Mouse (Mus musculus): ENCODE data around the gene Ctrb1.

Ctrb1 gene

DNA sequence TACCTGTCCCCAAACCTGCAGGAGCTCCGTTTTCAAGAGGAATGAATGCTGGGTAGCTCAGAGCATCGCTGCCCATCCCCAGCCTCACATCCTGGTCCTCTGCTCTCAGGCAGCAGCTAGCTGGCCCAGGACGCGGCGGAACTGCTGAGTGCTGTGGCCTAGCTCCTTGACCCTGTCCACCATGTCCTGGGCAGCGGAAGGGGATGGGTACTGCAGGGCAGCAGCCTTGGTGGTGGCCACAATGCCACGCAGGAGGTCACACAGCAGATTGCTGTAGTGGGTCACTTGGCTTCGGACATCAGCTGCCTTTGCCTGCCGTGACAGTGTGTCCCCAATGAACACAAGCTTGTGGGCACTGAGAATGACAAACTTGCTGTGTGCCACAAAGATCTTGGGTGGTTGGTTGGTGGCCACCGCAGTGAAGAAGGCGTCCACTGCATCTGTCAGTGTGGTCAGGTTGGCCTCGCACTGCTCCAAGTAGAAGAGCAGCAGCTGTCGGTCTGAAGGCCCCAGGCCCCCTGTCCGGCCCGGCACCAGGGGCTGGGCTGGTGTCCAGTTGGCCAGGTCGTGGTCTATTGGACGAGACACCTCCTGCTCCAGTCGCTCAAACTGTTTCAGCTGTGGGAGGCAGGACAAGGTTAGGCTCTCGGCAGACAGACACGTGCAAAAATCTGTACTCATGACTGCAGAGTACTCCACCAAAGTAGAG, 20.1 kb upstream of the Ctrb1 start:
- DNase-seq (ENCODE audit: low read depth, low spot score): no peak
- H3K27me3 ChIP-seq (ENCODE audit: control insufficient read depth, insufficient read depth, low read length, poor library complexity, severe bottlenecking): no peaks in the 10 kb centered on the region; the same call in 1 of the 2 replicates
- no peaks in the 10 kb centered on the region for H3K36me3 ChIP-seq (ENCODE audit: control insufficient read depth, insufficient read depth, low read length, poor library complexity, severe bottlenecking)

DNA sequence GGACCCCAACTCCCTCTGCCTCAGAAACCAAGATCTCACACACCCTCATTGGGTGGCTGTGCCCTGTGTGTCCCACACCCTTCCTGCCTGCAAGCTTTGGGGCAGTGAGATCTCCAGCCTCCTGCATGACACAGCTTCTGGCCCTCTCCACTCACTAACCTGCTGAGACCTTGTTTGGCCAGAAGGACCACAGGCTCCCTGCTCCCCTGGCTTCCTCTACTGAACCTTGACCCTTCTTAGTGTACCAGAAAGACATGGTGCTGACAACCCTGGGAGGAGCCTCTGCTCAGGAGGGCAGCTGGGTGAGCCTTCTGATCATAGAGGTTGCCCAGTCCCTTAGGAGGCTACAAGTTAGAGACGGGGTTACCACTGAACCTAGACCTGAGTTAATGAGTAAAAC, 18.4 kb upstream of the Ctrb1 start:
- DNase-seq (ENCODE audit: low read depth, low spot score): no peak
- Histone ChIP-seq H3K36me3 (ENCODE audit: control insufficient read depth, insufficient read depth, low read length, poor library complexity, severe bottlenecking) (no peaks in the 10 kb centered on the region), H3K27me3 (ENCODE audit: control insufficient read depth, insufficient read depth, low read length, poor library complexity, severe bottlenecking) (no peaks in the 10 kb centered on the region; the same call in 1 of the 2 replicates)

DNA sequence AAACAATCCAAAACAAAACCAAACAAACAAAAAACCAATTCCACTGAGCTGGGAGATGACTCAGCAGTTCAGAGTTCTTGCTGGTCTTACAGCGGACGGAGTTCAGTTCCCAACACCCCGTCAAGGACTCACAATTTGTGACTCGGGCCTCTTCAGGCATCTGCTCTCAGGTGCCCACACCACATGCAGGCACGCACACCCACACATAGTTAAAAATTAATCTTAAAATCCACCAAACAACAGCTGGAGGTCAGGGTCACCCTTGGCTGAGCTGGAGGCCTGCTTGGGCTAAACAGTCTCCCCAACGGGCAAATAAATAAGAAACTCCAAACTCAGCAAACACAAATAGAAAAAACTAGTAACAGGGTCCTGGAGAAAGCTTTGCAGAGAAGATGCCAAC, 17.5 kb upstream of the Ctrb1 start:
- DNase-seq (ENCODE audit: low read depth, low spot score): no peak
- H3K36me3 ChIP-seq (ENCODE audit: control insufficient read depth, insufficient read depth, low read length, poor library complexity, severe bottlenecking): no peaks in the 10 kb centered on the region
- H3K27me3 ChIP-seq (ENCODE audit: control insufficient read depth, insufficient read depth, low read length, poor library complexity, severe bottlenecking): no peaks in the 10 kb centered on the region; the same call in 1 of the 2 replicates

DNA sequence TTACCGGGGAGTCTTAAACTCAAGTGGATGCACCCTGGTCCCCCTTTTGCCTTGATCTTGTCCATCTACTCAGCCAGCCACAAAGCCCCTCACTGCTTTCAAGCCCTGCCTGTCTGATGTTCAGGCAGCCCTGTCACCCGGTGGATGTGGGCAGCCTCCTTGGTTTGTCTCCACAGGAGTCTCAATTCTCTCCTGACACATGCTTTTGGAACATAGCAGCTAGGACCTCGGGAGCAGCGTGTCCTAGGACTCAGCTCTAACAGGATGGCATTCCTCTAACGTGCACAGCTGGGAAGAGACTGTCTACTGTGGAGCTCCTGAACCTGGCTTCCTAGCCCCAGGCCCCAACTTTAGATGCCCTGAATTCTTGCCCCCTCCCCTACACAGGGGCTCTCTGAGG, 14.9 kb upstream of the Ctrb1 start:
- Histone ChIP-seq H3K36me3 (ENCODE audit: control insufficient read depth, insufficient read depth, low read length, poor library complexity, severe bottlenecking) (no peaks in the 10 kb centered on the region), H3K27me3 (ENCODE audit: control insufficient read depth, insufficient read depth, low read length, poor library complexity, severe bottlenecking) (no peaks in the 10 kb centered on the region; the same call in 1 of the 2 replicates)
- no peak for DNase-seq (ENCODE audit: low read depth, low spot score)

GRCm38 (mm10) chr8:111705222-111705621, 14.4 kb upstream of the Ctrb1 start:
- no peak for DNase-seq (ENCODE audit: low read depth, low spot score)
- no peaks in the 10 kb centered on the region; the same call in 1 of the 2 replicates for H3K27me3 ChIP-seq (ENCODE audit: control insufficient read depth, insufficient read depth, low read length, poor library complexity, severe bottlenecking)
- no peaks in the 10 kb centered on the region for H3K36me3 ChIP-seq (ENCODE audit: control insufficient read depth, insufficient read depth, low read length, poor library complexity, severe bottlenecking)

DNA sequence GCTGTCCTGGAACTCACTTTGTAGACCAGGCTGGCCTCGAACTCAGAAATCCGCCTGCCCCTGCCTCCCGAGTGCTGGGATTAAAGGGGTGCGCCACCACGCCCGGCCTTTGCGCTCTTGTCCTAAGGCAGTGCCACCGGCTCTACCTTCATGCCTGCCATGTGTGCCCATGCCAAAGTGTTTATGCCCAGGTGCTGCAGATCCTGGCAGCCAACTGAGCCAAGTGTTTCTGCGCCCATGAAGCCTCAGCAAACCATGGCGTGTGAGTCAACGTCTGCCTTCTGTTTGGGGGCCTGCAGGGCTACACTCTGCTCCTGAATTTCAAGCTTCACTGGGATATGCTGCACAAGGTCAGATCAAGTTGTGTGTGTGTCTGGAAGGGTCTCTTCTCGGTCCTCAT, 13.8 kb upstream of the Ctrb1 start:
- H3K36me3 ChIP-seq (ENCODE audit: control insufficient read depth, insufficient read depth, low read length, poor library complexity, severe bottlenecking): no peaks in the 10 kb centered on the region
- no peak for DNase-seq (ENCODE audit: low read depth, low spot score)
- H3K27me3 ChIP-seq (ENCODE audit: control insufficient read depth, insufficient read depth, low read length, poor library complexity, severe bottlenecking): no peaks in the 10 kb centered on the region; the same call in 1 of the 2 replicates

- DNase-seq (ENCODE audit: low read depth, low spot score): no peak
- Histone ChIP-seq H3K27me3 (ENCODE audit: control insufficient read depth, insufficient read depth, low read length, poor library complexity, severe bottlenecking) (peaks cover 2% of the 10 kb centered on the region; the same call in 1 of the 2 replicates), H3K36me3 (ENCODE audit: control insufficient read depth, insufficient read depth, low read length, poor library complexity, severe bottlenecking) (no peaks in the 10 kb centered on the region)
Observed at GRCm38 (mm10) chr8:111701380-111701779, 10.6 kb upstream of the Ctrb1 start.

GRCm38 (mm10) chr8:111700740-111701139, 9.9 kb upstream of the Ctrb1 start:
- DNase-seq (ENCODE audit: low read depth, low spot score): no peak
- H3K27me3 ChIP-seq (ENCODE audit: control insufficient read depth, insufficient read depth, low read length, poor library complexity, severe bottlenecking): peaks cover 2% of the 10 kb centered on the region; the same call in 1 of the 2 replicates
- H3K36me3 ChIP-seq (ENCODE audit: control insufficient read depth, insufficient read depth, low read length, poor library complexity, severe bottlenecking): no peaks in the 10 kb centered on the region

DNA sequence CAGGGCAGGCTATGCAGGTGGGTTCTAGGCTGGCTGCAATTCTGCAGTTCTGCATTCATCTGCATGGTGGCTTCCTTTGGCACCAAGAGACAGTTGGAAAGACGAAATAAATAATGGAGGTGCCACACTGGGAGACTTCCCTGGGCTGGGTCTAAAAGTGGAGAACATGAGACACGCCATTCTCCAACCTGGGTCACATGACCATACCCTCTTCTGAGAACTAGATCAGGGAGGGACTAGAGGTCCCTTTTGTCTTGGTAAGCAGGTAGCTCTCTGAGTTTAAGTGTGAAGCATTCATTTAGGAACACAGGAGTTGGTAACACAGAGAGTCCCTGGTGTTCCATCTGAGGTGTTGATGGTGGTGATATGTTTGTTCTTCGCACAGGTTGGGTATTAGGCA, 9.4 kb upstream of the Ctrb1 start:
- Histone ChIP-seq H3K27me3 (ENCODE audit: control insufficient read depth, insufficient read depth, low read length, poor library complexity, severe bottlenecking) (peaks cover 2% of the 10 kb centered on the region; the same call in 1 of the 2 replicates), H3K36me3 (ENCODE audit: control insufficient read depth, insufficient read depth, low read length, poor library complexity, severe bottlenecking) (no peaks in the 10 kb centered on the region)
- DNase-seq (ENCODE audit: low read depth, low spot score): no peak

DNA sequence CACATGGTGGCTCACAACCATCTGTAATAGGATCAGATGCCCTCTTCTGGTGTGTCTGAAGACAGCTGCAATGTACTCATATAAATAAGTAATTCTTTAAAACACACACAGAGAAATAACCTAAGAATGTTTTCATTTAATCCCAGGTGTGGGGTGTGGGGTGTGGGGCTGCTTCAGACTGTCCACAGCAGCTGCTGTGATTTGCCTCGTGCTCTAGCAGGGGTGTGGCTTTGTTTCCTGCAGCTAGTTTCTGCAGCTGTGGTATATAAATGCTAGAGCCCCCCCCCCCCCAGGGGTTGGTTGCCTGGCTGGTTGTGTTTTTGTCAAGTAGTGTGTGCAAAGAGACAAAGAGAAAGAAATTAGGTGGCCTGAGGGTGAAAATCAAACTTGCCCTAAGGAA, 8.2 kb upstream of the Ctrb1 start:
- no peak for DNase-seq (ENCODE audit: low read depth, low spot score)
- H3K27me3 ChIP-seq (ENCODE audit: control insufficient read depth, insufficient read depth, low read length, poor library complexity, severe bottlenecking): peaks cover 2% of the 10 kb centered on the region; the same call in 1 of the 2 replicates
- H3K36me3 ChIP-seq (ENCODE audit: control insufficient read depth, insufficient read depth, low read length, poor library complexity, severe bottlenecking): no peaks in the 10 kb centered on the region

DNA sequence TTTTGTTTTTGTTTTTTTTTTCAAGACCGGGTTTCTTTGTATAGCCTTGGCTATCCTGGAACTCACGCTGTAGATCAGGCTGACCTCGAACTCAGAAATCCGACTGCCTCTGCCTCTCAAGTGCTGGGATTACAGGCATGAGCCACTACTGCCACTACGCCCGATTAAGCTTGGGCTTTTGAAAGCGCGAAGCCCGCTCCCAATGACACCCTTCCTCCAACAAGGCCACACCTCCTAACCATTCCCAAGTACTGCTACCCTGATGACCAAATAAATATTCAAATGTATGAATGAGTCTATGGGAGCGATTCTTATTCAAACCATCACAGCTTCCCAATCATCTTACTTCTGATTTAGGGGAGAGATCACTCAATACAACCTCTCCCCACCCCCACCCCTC, 6.8 kb upstream of the Ctrb1 start:
- peaks cover 2% of the 10 kb centered on the region; the same call in 1 of the 2 replicates for H3K27me3 ChIP-seq (ENCODE audit: control insufficient read depth, insufficient read depth, low read length, poor library complexity, severe bottlenecking)
- DNase-seq (ENCODE audit: low read depth, low spot score): no peak

GRCm38 (mm10) chr8:111695441-111695840, 4.6 kb upstream of the Ctrb1 start:
- H3K36me3 ChIP-seq (ENCODE audit: control insufficient read depth, insufficient read depth, low read length, poor library complexity, severe bottlenecking): no peaks in the 10 kb centered on the region
- peaks cover 2% of the 10 kb centered on the region; the same call in 1 of the 2 replicates for H3K27me3 ChIP-seq (ENCODE audit: control insufficient read depth, insufficient read depth, low read length, poor library complexity, severe bottlenecking)
- no peak for DNase-seq (ENCODE audit: low read depth, low spot score)

More for the DNA sequence above, 6.8 kb upstream of the Ctrb1 start:
- no peaks in the 10 kb centered on the region for H3K36me3 ChIP-seq (ENCODE audit: control insufficient read depth, insufficient read depth, low read length, poor library complexity, severe bottlenecking)

DNA sequence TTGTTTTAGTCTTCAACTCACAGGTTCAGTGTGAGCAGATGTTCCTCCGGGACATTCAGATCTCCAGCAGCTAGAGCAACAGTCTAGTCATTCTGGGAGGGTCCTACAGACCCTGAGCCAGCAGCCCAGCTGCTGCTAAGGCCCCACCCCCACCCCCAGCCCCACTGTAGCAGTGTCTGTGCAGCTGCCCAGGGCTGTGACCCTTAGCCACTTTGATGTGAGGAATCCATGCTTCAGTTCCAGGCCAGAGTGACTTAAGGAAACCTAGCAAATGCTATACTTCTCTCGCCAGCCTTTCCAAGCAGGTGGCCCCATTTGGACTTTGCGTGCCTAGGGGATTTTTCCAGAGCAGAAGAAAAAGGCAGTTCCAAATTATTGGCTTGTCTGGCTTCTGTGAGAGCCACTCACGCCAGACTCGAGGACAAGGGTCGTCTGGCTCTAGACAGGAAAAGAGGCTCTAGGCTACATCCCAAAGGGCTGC, 2.5 kb upstream of the Ctrb1 start:
- no peak for DNase-seq (ENCODE audit: low read depth, low spot score)
- no peaks in the 10 kb centered on the region for H3K36me3 ChIP-seq (ENCODE audit: control insufficient read depth, insufficient read depth, low read length, poor library complexity, severe bottlenecking)
- H3K27me3 ChIP-seq (ENCODE audit: control insufficient read depth, insufficient read depth, low read length, poor library complexity, severe bottlenecking): peaks cover 2% of the 10 kb centered on the region; the same call in 1 of the 2 replicates

- Histone ChIP-seq H3K27me3 (ENCODE audit: control insufficient read depth, insufficient read depth, low read length, poor library complexity, severe bottlenecking) (no peaks in the 10 kb centered on the region), H3K36me3 (ENCODE audit: control insufficient read depth, insufficient read depth, low read length, poor library complexity, severe bottlenecking) (no peaks in the 10 kb centered on the region)
- no peak for DNase-seq (ENCODE audit: low read depth, low spot score)
Observed at GRCm38 (mm10) chr8:111686881-111687280, 3.9 kb downstream of the Ctrb1 start.

GRCm38 (mm10) chr8:111682521-111682920, 8.3 kb downstream of the Ctrb1 start:
- H3K36me3 ChIP-seq (ENCODE audit: control insufficient read depth, insufficient read depth, low read length, poor library complexity, severe bottlenecking): no peaks in the 10 kb centered on the region
- H3K27me3 ChIP-seq (ENCODE audit: control insufficient read depth, insufficient read depth, low read length, poor library complexity, severe bottlenecking): no peaks in the 10 kb centered on the region
- DNase-seq (ENCODE audit: low read depth, low spot score): no peak
